Mouse (Mus musculus) bone marrow macrophage, adult 2 months (primary cell): ENCODE measurements around the gene Krt76. TPM values are rescaled to one million over a fixed set of nuclear protein-coding genes. Genes with fewer than 3 reads are reported as not detected.

ENCODE experiments used
- H3K27ac ChIP-seq: 2 replicates; pipeline ENCODE4 v1.5.1; 2012; ENCODE audit warnings: low read depth, low read length; ENCODE audit not compliant: insufficient read depth
- H3K4me1 ChIP-seq: 2 replicates; pipeline ENCODE4 v1.6.1; 2012; ENCODE audit warnings: low read length; ENCODE audit not compliant: control insufficient read depth, insufficient read depth
- H3K4me3 ChIP-seq: 2 replicates; pipeline ENCODE4 v1.5.1; 2012; ENCODE audit warnings: mild to moderate bottlenecking, low read length, moderate library complexity; ENCODE audit not compliant: insufficient read depth
- CTCF ChIP-seq: IDR thresholded peaks from 2 replicates; pipeline ENCODE4 v1.5.1; 2012; ENCODE audit warnings: low read depth, mild to moderate bottlenecking, low read length, moderate library complexity
- POLR2A ChIP-seq: IDR thresholded peaks from 2 replicates; pipeline ENCODE4 v1.6.1; 2012; ENCODE audit warnings: mild to moderate bottlenecking, low read depth, low read length, borderline replicate concordance
- polyA plus RNA-seq: library from polyadenylated mRNA; stranded (reverse); fragments of >200 nt; gene quantifications from 2 replicates; pipeline ENCODE4 v1.2.4, GENCODE M21; 2012; ENCODE audit not compliant: missing spikeins, insufficient read depth, insufficient read length

Gene Krt76
- polyA plus RNA-seq, 1 experiment = not detected

DNA sequence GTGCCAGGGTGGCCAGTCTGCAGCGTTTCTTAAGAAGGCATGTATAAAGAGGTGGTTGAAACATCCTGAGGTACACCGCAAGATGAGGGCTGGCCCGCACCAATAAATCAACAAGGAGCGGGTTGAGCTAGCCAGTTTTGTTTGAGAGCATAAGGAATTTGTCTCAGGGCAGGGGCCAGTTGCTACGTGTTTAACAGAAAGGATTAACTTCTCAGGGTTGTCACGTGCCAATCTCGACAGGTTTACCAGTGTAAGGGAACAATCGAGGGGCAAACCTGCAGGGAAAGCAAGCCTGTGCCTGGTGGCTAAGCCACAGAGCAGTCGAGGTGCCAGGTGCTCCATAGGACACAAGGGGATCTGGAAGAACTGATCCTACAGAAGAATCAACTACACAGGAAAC lies 49.5 kb downstream of the Krt76 start:
- no peak overlapping the region for H3K27ac ChIP-seq
- no peak overlapping the region for H3K4me3 ChIP-seq
- no peaks in the 10 kb centered on the region for H3K4me1 ChIP-seq
- TF ChIP-seq POLR2A (no peak), CTCF (no peak)

GRCm38 (mm10) chr15:101834784-101835328 lies 57.9 kb downstream of the Krt76 start:
- Histone ChIP-seq H3K4me1 (no peaks in the 10 kb centered on the region), H3K4me3 (no peak overlapping the region), H3K27ac (no peak overlapping the region)
- TF ChIP-seq CTCF (no peak), POLR2A (no peak)

Other genes with a start within 250 kb of the Krt76 start
- gene Gm5478, start 245.5 kb downstream of the Krt76 start, polyA plus RNA-seq = not detected in 2 replicates
- gene Krt6b, start 212.6 kb downstream of the Krt76 start, polyA plus RNA-seq = not detected in 2 replicates
- not detected in 2 replicates for gene Krt6a, start 198.6 kb downstream of the Krt76 start, polyA plus RNA-seq
- 0.36 TPM in 1 of 2 replicates, not detected in the other for gene Krt5, start 180.0 kb downstream of the Krt76 start, polyA plus RNA-seq
- not detected in 2 replicates for gene Krt71, start 149.8 kb downstream of the Krt76 start, polyA plus RNA-seq
- not detected in 2 replicates for gene Krt72, start 106.5 kb downstream of the Krt76 start, polyA plus RNA-seq
- gene Krt73, start 90.6 kb downstream of the Krt76 start, polyA plus RNA-seq = not detected in 2 replicates
- gene Krt2, start 74.8 kb downstream of the Krt76 start, polyA plus RNA-seq = not detected in 2 replicates
- not detected in 2 replicates for gene Krt1, start 42.1 kb downstream of the Krt76 start, polyA plus RNA-seq
- gene Krt77, start 23.2 kb downstream of the Krt76 start, polyA plus RNA-seq = 0.19 and 0.27 TPM in 2 replicates
- not detected in 2 replicates for gene Krt4, start 31.8 kb upstream of the Krt76 start, polyA plus RNA-seq
- gene Krt79, start 47.4 kb upstream of the Krt76 start, polyA plus RNA-seq = not detected in 2 replicates
- not detected in 2 replicates for gene Krt78, start 61.4 kb upstream of the Krt76 start, polyA plus RNA-seq
- not detected in 2 replicates for gene Krt8, start 111.6 kb upstream of the Krt76 start, polyA plus RNA-seq
- gene Krt18, start 135.3 kb upstream of the Krt76 start, polyA plus RNA-seq = not detected in 2 replicates
- gene Eif4b, start 180.9 kb upstream of the Krt76 start, polyA plus RNA-seq = 188 and 222 TPM in 2 replicates
- gene Tns2, start 207.5 kb upstream of the Krt76 start, polyA plus RNA-seq = 1.4 and 2.1 TPM in 2 replicates
- 20.8 and 21.4 TPM in 2 replicates for gene Spryd3, start 243.3 kb upstream of the Krt76 start, polyA plus RNA-seq